Mouse (Mus musculus) kidney, postnatal 0 days (tissue): ENCODE measurements around the gene Myh10. TPM values are rescaled to one million over a fixed set of nuclear protein-coding genes. Genes with fewer than 3 reads are reported as not detected.

ENCODE experiments used
- ATAC-seq: fragments of 200-750 bp; cut with Nextera tagmentation; replicated peaks from 2 replicates; pipeline ENCODE4 v1.8.0; 2017; ENCODE audit warnings: low read depth, moderate number of reproducible peaks, moderate TSS enrichment, moderate library complexity; ENCODE audit not compliant: low FRiP score
- DNase-seq: peaks from one replicate; pipeline ENCODE4 v3.0.0-alpha.2; 2016; ENCODE audit warnings: low spot score
- H3K27ac ChIP-seq: fragments of 300-500 bp; sonication (generic); 2 replicates; pipeline ENCODE4 v1.5.1; 2014; ENCODE audit warnings: mild to moderate bottlenecking
- H3K27me3 ChIP-seq: fragments of 300-500 bp; sonication (generic); 2 replicates; pipeline ENCODE4 v1.6.1; 2014; ENCODE audit warnings: low read length, mixed read lengths; ENCODE audit not compliant: insufficient read depth
- H3K36me3 ChIP-seq: fragments of 300-500 bp; sonication (generic); 2 replicates; pipeline ENCODE4 v1.6.1; 2014; ENCODE audit warnings: low read length, mixed read lengths; ENCODE audit not compliant: insufficient read depth
- H3K4me1 ChIP-seq: fragments of 300-500 bp; sonication (generic); replicated peaks from 2 replicates; pipeline ENCODE4 v1.6.1; 2014; ENCODE audit warnings: antibody characterized with exemption, low read length, mixed read lengths; ENCODE audit not compliant: insufficient read depth
- H3K4me2 ChIP-seq: fragments of 300-500 bp; sonication (generic); 2 replicates; pipeline ENCODE4 v1.6.1; 2014; ENCODE audit warnings: mild to moderate bottlenecking, low read length, moderate library complexity, mixed read lengths
- H3K4me3 ChIP-seq: fragments of 300-500 bp; sonication (generic); replicated peaks from 2 replicates; pipeline ENCODE4 v1.5.1; 2014; ENCODE audit warnings: low read depth, low read length
- H3K9ac ChIP-seq: fragments of 300-500 bp; sonication (generic); 2 replicates; pipeline ENCODE4 v1.6.1; 2014; ENCODE audit warnings: low read depth, low read length
- H3K9me3 ChIP-seq: fragments of 300-500 bp; sonication (generic); replicated peaks from 2 replicates; pipeline ENCODE4 v1.6.1; 2016; ENCODE audit warnings: low read length, inconsistent platforms, mixed read lengths
- CTCF ChIP-seq: IDR thresholded peaks from 2 replicates; pipeline ENCODE4 v1.5.1; 2016; ENCODE audit warnings: antibody characterized with exemption, low read depth, mild to moderate bottlenecking, moderate library complexity
- WGBS: fragments of 180-500 bp; shearing (Covaris S2); extraction: QIAGEN DNeasy Blood & Tissue Kit; methylation state at CpG from one replicate; pipeline ENCODE4 v1.1.7; 2014; 5-methylcytosine and 5-hydroxymethylcytosine counted together
- polyA plus RNA-seq: library from polyadenylated mRNA; unstranded; fragments of >200 nt; fragmentation: Nextera tagmentation; extraction: Ambion mirVana; gene quantifications from 2 replicates; pipeline ENCODE4 v1.2.1, GENCODE M21; 2015

Myh10 gene
- polyA plus RNA-seq, 1 experiment from 2014 or later = 83.8 TPM

GRCm38 (mm10) chr11:68791794-68792193 is 100.4 kb downstream of the Myh10 start:
- Histone ChIP-seq H3K4me2 (no peak overlapping the region), H3K36me3 (peaks cover 89% of the 10 kb centered on the region), H3K9ac (no peak overlapping the region), H3K4me3 (no peak overlapping the region), H3K27ac (no peak overlapping the region), H3K27me3 (no peaks in the 10 kb centered on the region), H3K4me1 (no peaks in the 10 kb centered on the region), H3K9me3 (no peaks in the 10 kb centered on the region)
- no peak for TF ChIP-seq CTCF
- WGBS = 86% methylated on average over 9 of the region's 9 CpGs
- DNase-seq (no peak), ATAC-seq (no peak)

GRCm38 (mm10) chr11:68798258-68798657 is 106.9 kb downstream of the Myh10 start:
- H3K9ac ChIP-seq = no peak overlapping the region
- no peak for ATAC-seq
- no peak overlapping the region for H3K4me3 ChIP-seq
- no peaks in the 10 kb centered on the region for H3K4me1 ChIP-seq
- H3K36me3 ChIP-seq = peaks cover 87% of the 10 kb centered on the region
- no peak overlapping the region for H3K27ac ChIP-seq
- H3K9me3 ChIP-seq = no peaks in the 10 kb centered on the region
- no peak for TF ChIP-seq CTCF
- WGBS = 92% methylated on average over 10 of the region's 10 CpGs
- H3K4me2 ChIP-seq = no peak overlapping the region
- DNase-seq = no peak
- no peaks in the 10 kb centered on the region for H3K27me3 ChIP-seq

- Histone ChIP-seq H3K9ac (no peak overlapping the region), H3K36me3 (peaks cover 90% of the 10 kb centered on the region), H3K4me3 (no peak overlapping the region), H3K9me3 (no peaks in the 10 kb centered on the region), H3K4me1 (no peaks in the 10 kb centered on the region), H3K4me2 (no peak overlapping the region), H3K27ac (no peak overlapping the region), H3K27me3 (no peaks in the 10 kb centered on the region)
- peak; percentile 65 for TF ChIP-seq CTCF
- ATAC-seq (no peak), DNase-seq (peak; percentile 38)
- WGBS = 59% methylated on average over 4 of the region's 4 CpGs
Observed at GRCm38 (mm10) chr11:68805148-68805547, 113.8 kb downstream of the Myh10 start.

GRCm38 (mm10) chr11:68807787-68808186 is 116.4 kb downstream of the Myh10 start:
- peak; percentile 93 for TF ChIP-seq CTCF
- ATAC-seq = peak; percentile 59; the same call in 1 of the 2 replicates
- DNase-seq = peak; percentile 40
- H3K4me2 ChIP-seq = no peak overlapping the region
- no peaks in the 10 kb centered on the region for H3K9me3 ChIP-seq
- WGBS = 37% methylated on average over 6 of the region's 6 CpGs
- no peak overlapping the region for H3K9ac ChIP-seq
- no peaks in the 10 kb centered on the region for H3K27me3 ChIP-seq
- peaks cover 83% of the 10 kb centered on the region for H3K36me3 ChIP-seq
- H3K4me3 ChIP-seq = no peak overlapping the region
- no peaks in the 10 kb centered on the region for H3K4me1 ChIP-seq
- no peak overlapping the region for H3K27ac ChIP-seq

GRCm38 (mm10) chr11:68811881-68812577 is 120.7 kb downstream of the Myh10 start:
- H3K9me3 ChIP-seq = no peaks in the 10 kb centered on the region
- H3K4me1 ChIP-seq = no peaks in the 10 kb centered on the region
- H3K4me3 ChIP-seq = no peak overlapping the region
- no peak overlapping the region for H3K9ac ChIP-seq
- no peak overlapping the region for H3K4me2 ChIP-seq
- H3K36me3 ChIP-seq = peaks cover 78% of the 10 kb centered on the region
- ATAC-seq (no peak), DNase-seq (no peak)
- 79% methylated on average over 9 of the region's 9 CpGs for WGBS
- H3K27ac ChIP-seq = no peak overlapping the region
- no peak for TF ChIP-seq CTCF
- no peaks in the 10 kb centered on the region for H3K27me3 ChIP-seq

GRCm38 (mm10) chr11:68818416-68818815 is 127.1 kb downstream of the Myh10 start:
- H3K36me3 ChIP-seq = peaks cover 55% of the 10 kb centered on the region
- DNase-seq = no peak
- no peak for ATAC-seq
- H3K4me1 ChIP-seq = no peaks in the 10 kb centered on the region
- no peak overlapping the region for H3K4me2 ChIP-seq
- no peak overlapping the region for H3K4me3 ChIP-seq
- H3K27me3 ChIP-seq = no peaks in the 10 kb centered on the region
- TF ChIP-seq CTCF = no peak
- H3K27ac ChIP-seq = no peak overlapping the region
- H3K9me3 ChIP-seq = no peaks in the 10 kb centered on the region
- no peak overlapping the region for H3K9ac ChIP-seq
- WGBS = 83% methylated on average over 8 of the region's 8 CpGs
